Mouse (Mus musculus) midbrain, embryonic 13.5 days (tissue): ENCODE measurements at regions not wholly inside any gene's neighbourhood (a gene's known extent, or its start where the extent isn't known, plus 50 kb on each side); places are given as distances from the start of the nearest gene placed in this dataset.

Source experiments
- ATAC-seq: fragments of 200-750 bp; cut with Nextera tagmentation; 2 replicates; pipeline ENCODE4 v1.8.0; 2017; ENCODE audit warnings: mild to moderate bottlenecking, moderate TSS enrichment, moderate library complexity
- H3K27ac ChIP-seq: fragments of 300-500 bp; sonication (generic); 2 replicates; pipeline ENCODE4 v1.5.1; 2015; ENCODE audit warnings: inconsistent platforms, mild to moderate bottlenecking, moderate library complexity
- H3K27me3 ChIP-seq: fragments of 300-500 bp; sonication (generic); 2 replicates; pipeline ENCODE4 v1.6.1; 2015; ENCODE audit warnings: mild to moderate bottlenecking, inconsistent platforms
- H3K36me3 ChIP-seq: fragments of 300-500 bp; sonication (generic); 2 replicates; pipeline ENCODE4 v1.6.1; 2015; ENCODE audit warnings: mild to moderate bottlenecking, inconsistent platforms
- H3K4me1 ChIP-seq: fragments of 300-500 bp; sonication (generic); replicated peaks from 2 replicates; pipeline ENCODE4 v1.6.1; 2015; ENCODE audit warnings: inconsistent platforms
- H3K4me2 ChIP-seq: fragments of 300-500 bp; sonication (generic); replicated peaks from 2 replicates; pipeline ENCODE4 v1.6.1; 2015; ENCODE audit warnings: moderate library complexity, mild to moderate bottlenecking, inconsistent platforms
- H3K4me3 ChIP-seq: fragments of 300-500 bp; sonication (generic); replicated peaks from 2 replicates; pipeline ENCODE4 v1.5.1; 2015; ENCODE audit warnings: mild to moderate bottlenecking, inconsistent platforms
- H3K9ac ChIP-seq: fragments of 300-500 bp; sonication (generic); replicated peaks from 2 replicates; pipeline ENCODE4 v1.6.1; 2015; ENCODE audit warnings: mild to moderate bottlenecking, inconsistent platforms
- H3K9me3 ChIP-seq: fragments of 300-500 bp; sonication (generic); 2 replicates; pipeline ENCODE4 v1.6.1; 2016; ENCODE audit warnings: mild to moderate bottlenecking, inconsistent platforms
- WGBS: fragments of 180-500 bp; shearing (Covaris S2); methylation state at CpG from one replicate; pipeline ENCODE4 v1.1.7; 2015; 5-methylcytosine and 5-hydroxymethylcytosine counted together

GRCm38 (mm10) chr5:85177787-85178186, 760.6 kb upstream of the Epha5 start:
- peak; percentile 58; the same call in 1 of the 2 replicates for ATAC-seq
- H3K36me3 ChIP-seq, result no peaks in the 10 kb centered on the region
- H3K9me3 ChIP-seq, result no peaks in the 10 kb centered on the region
- H3K27me3 ChIP-seq, result no peaks in the 10 kb centered on the region
- H3K27ac ChIP-seq, result no peak overlapping the region
- H3K4me2 ChIP-seq, result no peak overlapping the region
- peaks cover 6% of the 10 kb centered on the region; the same call in 1 of the 2 replicates for H3K4me1 ChIP-seq
- no peak overlapping the region for H3K4me3 ChIP-seq
- WGBS, result 44% methylated on average over 9 of the region's 9 CpGs
- H3K9ac ChIP-seq, result no peak overlapping the region

- no peak for ATAC-seq
- Histone ChIP-seq H3K36me3 (no peaks in the 10 kb centered on the region), H3K27me3 (no peaks in the 10 kb centered on the region), H3K9ac (no peak overlapping the region), H3K9me3 (no peaks in the 10 kb centered on the region), H3K27ac (no peak overlapping the region), H3K4me1 (peaks cover 6% of the 10 kb centered on the region; the same call in 1 of the 2 replicates), H3K4me2 (no peak overlapping the region), H3K4me3 (no peak overlapping the region)
- 97% methylated on average over 1 of the region's 1 CpGs for WGBS
Observed at GRCm38 (mm10) chr5:85173899-85174298, 756.7 kb upstream of the Epha5 start.

GRCm38 (mm10) chr5:85155858-85156257, 738.7 kb upstream of the Epha5 start:
- no peaks in the 10 kb centered on the region for H3K27me3 ChIP-seq
- no peak for ATAC-seq
- no peak overlapping the region for H3K4me3 ChIP-seq
- H3K27ac ChIP-seq, result no peak overlapping the region
- no peaks in the 10 kb centered on the region for H3K4me1 ChIP-seq
- H3K36me3 ChIP-seq, result no peaks in the 10 kb centered on the region
- no peak overlapping the region for H3K9ac ChIP-seq
- H3K4me2 ChIP-seq, result no peak overlapping the region
- no peaks in the 10 kb centered on the region for H3K9me3 ChIP-seq
- WGBS, result 64% methylated on average over 1 of the region's 1 CpGs

GRCm38 (mm10) chr5:85155213-85155612, 738.0 kb upstream of the Epha5 start:
- no peaks in the 10 kb centered on the region for H3K36me3 ChIP-seq
- H3K9me3 ChIP-seq, result no peaks in the 10 kb centered on the region
- no peak overlapping the region for H3K4me2 ChIP-seq
- H3K27ac ChIP-seq, result no peak overlapping the region
- H3K9ac ChIP-seq, result no peak overlapping the region
- no peak for ATAC-seq
- no peaks in the 10 kb centered on the region for H3K27me3 ChIP-seq
- H3K4me3 ChIP-seq, result no peak overlapping the region
- no peaks in the 10 kb centered on the region for H3K4me1 ChIP-seq
- 87% methylated on average over 1 of the region's 1 CpGs for WGBS
